Mouse (Mus musculus) hindbrain, embryonic 12.5 days (tissue): ENCODE data around the gene Tmod2. TPM values are rescaled to one million over a fixed set of nuclear protein-coding genes. Genes with fewer than 3 reads are reported as not detected.
"Not testable (repeated sequence)": the region's sequence is repeated elsewhere in the genome, so short reads cannot be mapped to it uniquely, and the experiment has no call there.

Source experiments
- ATAC-seq: fragments of 200-750 bp; cut with Nextera tagmentation; 2 replicates; pipeline ENCODE4 v1.8.0; 2017; ENCODE audit warnings: moderate TSS enrichment; ENCODE audit not compliant: low FRiP score
- H3K27ac ChIP-seq: fragments of 300-500 bp; sonication (generic); 2 replicates; pipeline ENCODE4 v1.5.1; 2016; ENCODE audit warnings: mild to moderate bottlenecking
- H3K27me3 ChIP-seq: fragments of 300-500 bp; sonication (generic); 2 replicates; pipeline ENCODE4 v1.6.1; 2016; ENCODE audit warnings: mild to moderate bottlenecking
- H3K36me3 ChIP-seq: fragments of 300-500 bp; sonication (generic); 2 replicates; pipeline ENCODE4 v1.6.1; 2016; ENCODE audit warnings: mild to moderate bottlenecking
- H3K4me1 ChIP-seq: fragments of 300-500 bp; sonication (generic); 2 replicates; pipeline ENCODE4 v1.6.1; 2016
- H3K4me2 ChIP-seq: fragments of 300-500 bp; sonication (generic); replicated peaks from 2 replicates; pipeline ENCODE4 v1.6.1; 2016; ENCODE audit warnings: mild to moderate bottlenecking
- H3K4me3 ChIP-seq: fragments of 300-500 bp; sonication (generic); 2 replicates; pipeline ENCODE4 v1.5.1; 2016; ENCODE audit warnings: mild to moderate bottlenecking
- H3K9ac ChIP-seq: fragments of 300-500 bp; sonication (generic); 2 replicates; pipeline ENCODE4 v1.6.1; 2016; ENCODE audit warnings: mild to moderate bottlenecking, moderate library complexity
- H3K9me3 ChIP-seq: fragments of 300-500 bp; sonication (generic); replicated peaks from 2 replicates; pipeline ENCODE4 v1.6.1; 2016; ENCODE audit warnings: mild to moderate bottlenecking
- WGBS: fragments of 180-500 bp; shearing (Covaris S2); methylation state at CpG from one replicate; pipeline ENCODE4 v1.1.7; 2016; 5-methylcytosine and 5-hydroxymethylcytosine counted together
- polyA plus RNA-seq: library from polyadenylated mRNA; unstranded; fragments of >200 nt; fragmentation: Nextera tagmentation; extraction: Ambion mirVana; gene quantifications from 2 replicates; pipeline ENCODE4 v1.2.1, GENCODE M21; 2016

The Tmod2 gene
- 110 and 112 TPM in 2 replicates for polyA plus RNA-seq

GRCm38 (mm10) chr9:75610571-75611493, at the start of gene Tmod2:
TSS of gene Tmod2 (minus strand) at chr9:75611325.
- H3K27me3 ChIP-seq: no peaks in the 10 kb centered on the region
- ATAC-seq: peak; percentile 90
- WGBS: under 1% methylated on average over 74 of the region's 74 CpGs

GRCm38 (mm10) chr9:75660917-75661316, 49.8 kb upstream of the Tmod2 start:
- ATAC-seq: no peak
- Histone ChIP-seq H3K9me3 (no peaks in the 10 kb centered on the region), H3K9ac (no peak overlapping the region), H3K4me3 (no peak overlapping the region), H3K4me1 (no peaks in the 10 kb centered on the region), H3K27ac (no peak overlapping the region), H3K36me3 (peaks cover 59% of the 10 kb centered on the region), H3K27me3 (no peaks in the 10 kb centered on the region), H3K4me2 (no peak overlapping the region)
- WGBS: 94% methylated on average over 8 of the region's 8 CpGs

More at GRCm38 (mm10) chr9:75610571-75611493, at the start of gene Tmod2:
- Histone ChIP-seq H3K27ac (peak within 1 kb of the TSS; percentile 91), H3K9ac (peak within 1 kb of the TSS; percentile 78), H3K4me2 (peak within 1 kb of the TSS; percentile 59), H3K4me1 (peaks cover 5% of the 10 kb centered on the region; the same call in 1 of the 2 replicates), H3K9me3 (no peaks in the 10 kb centered on the region), H3K36me3 (no peaks in the 10 kb centered on the region), H3K4me3 (peak within 1 kb of the TSS; percentile 80)

GRCm38 (mm10) chr9:75656456-75656855, 45.3 kb upstream of the Tmod2 start:
- WGBS: 77% methylated on average over 3 of the region's 3 CpGs
- not testable (repeated sequence) for H3K9me3 ChIP-seq, H3K9ac ChIP-seq, H3K27me3 ChIP-seq, H3K4me3 ChIP-seq, H3K27ac ChIP-seq, H3K4me1 ChIP-seq, ATAC-seq, H3K4me2 ChIP-seq
- peaks cover 58% of the 10 kb centered on the region for H3K36me3 ChIP-seq

DNA sequence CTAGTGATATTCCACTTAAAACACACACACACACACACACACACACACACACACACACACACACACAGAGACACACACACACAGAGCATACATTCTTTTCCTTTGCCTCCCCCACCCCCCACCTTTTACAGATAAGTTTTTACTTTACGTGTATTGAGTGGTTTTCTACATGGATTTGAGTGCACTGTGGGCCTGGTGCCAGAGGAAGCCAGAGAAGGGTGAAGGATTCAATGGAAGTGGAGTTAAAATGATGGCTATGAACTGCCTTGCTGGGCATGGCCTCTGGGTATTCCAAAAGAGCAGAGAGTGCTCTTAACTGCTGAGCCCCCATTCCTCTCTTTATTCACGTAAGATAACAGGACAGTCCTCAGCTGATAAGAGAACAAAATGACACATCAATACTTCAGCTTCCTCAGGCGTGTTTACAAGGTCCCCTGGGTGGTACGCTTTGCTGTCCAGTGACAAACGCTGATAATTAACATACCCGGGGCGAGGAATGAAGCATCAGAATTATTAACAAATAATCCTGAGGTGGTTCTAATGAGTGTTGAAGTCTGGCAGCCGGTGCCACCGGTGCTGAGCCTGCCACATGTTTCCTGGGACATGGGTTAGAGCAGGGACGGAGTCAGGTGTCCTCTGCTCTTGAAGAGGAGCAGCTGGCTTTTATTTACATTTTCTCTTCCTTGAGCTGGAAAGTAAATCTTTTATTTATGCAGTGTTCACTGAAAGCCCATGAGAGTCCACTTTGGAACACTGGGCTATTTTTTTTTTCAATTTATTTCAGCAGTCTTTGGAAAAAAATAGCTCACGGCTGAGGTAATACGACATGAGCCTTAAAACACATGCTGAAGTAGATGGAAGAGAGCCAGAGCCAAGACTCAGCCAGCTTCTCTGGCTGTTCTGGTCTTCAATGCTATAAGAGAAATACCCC, 43.1 kb upstream of the Tmod2 start:
- Histone ChIP-seq H3K36me3 (peaks cover 55% of the 10 kb centered on the region), H3K9me3 (no peaks in the 10 kb centered on the region), H3K27ac (no peak overlapping the region), H3K27me3 (no peaks in the 10 kb centered on the region), H3K4me1 (peaks cover 8% of the 10 kb centered on the region), H3K4me2 (no peak overlapping the region), H3K4me3 (no peak overlapping the region), H3K9ac (no peak overlapping the region)
- 59% methylated on average over 12 of the region's 12 CpGs for WGBS
- peak; percentile 52 for ATAC-seq

GRCm38 (mm10) chr9:75645405-75645804, 34.3 kb upstream of the Tmod2 start:
- no peak for ATAC-seq
- H3K4me3 ChIP-seq: no peak overlapping the region
- peaks cover 60% of the 10 kb centered on the region for H3K36me3 ChIP-seq

DNA sequence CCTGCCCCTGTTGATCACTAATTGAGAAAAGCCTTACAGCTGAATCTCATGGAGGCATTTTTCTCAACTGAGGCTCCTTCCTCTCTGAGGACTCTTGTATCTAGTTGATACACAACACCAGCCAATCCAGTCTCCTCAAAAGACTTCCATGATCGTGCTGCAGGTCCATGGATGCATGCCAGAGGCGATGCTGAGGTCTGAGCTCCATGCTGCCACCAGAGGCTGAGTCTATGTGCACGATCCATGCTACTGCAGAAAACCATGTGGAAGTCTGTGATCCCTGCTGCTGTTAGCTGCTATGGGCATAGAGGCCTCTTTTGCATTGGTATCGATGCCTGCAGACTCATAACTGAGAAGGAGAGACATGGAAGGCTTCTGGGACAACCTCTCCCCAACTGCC, 23.1 kb upstream of the Tmod2 start:
- Histone ChIP-seq H3K4me3 (no peak overlapping the region), H3K36me3 (peaks cover 5% of the 10 kb centered on the region; the same call in 1 of the 2 replicates), H3K9me3 (no peaks in the 10 kb centered on the region), H3K4me1 (no peaks in the 10 kb centered on the region), H3K27me3 (no peaks in the 10 kb centered on the region), H3K4me2 (no peak overlapping the region), H3K9ac (no peak overlapping the region), H3K27ac (no peak overlapping the region)
- no peak for ATAC-seq
- WGBS: 87% methylated on average over 4 of the region's 4 CpGs

More at GRCm38 (mm10) chr9:75645405-75645804, 34.3 kb upstream of the Tmod2 start:
- no peak overlapping the region for H3K27ac ChIP-seq
- H3K4me1 ChIP-seq: no peaks in the 10 kb centered on the region
- WGBS: 62% methylated on average over 3 of the region's 3 CpGs
- no peak overlapping the region for H3K4me2 ChIP-seq
- no peaks in the 10 kb centered on the region for H3K9me3 ChIP-seq
- no peaks in the 10 kb centered on the region for H3K27me3 ChIP-seq
- no peak overlapping the region for H3K9ac ChIP-seq

DNA sequence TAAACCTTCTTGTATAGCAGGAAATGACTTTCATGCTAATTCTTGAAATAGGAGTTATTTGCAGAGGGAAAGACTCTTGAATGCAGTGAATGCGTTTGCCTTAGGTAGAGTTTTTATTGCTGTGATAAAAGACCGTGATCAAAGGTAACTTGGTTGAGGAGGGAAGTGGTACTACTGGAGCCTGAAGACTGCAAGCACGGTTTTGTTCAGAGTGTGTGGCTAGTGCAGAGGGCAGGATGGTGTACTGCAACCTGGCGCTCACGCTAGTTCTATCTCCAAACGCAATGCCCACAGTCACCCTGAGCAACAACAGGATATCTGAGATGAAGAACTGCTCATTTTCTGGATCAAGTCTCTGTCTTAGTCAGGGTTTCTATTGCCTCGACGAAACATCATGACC, 22.5 kb upstream of the Tmod2 start:
- Histone ChIP-seq H3K27ac (no peak overlapping the region), H3K9ac (no peak overlapping the region), H3K27me3 (no peaks in the 10 kb centered on the region), H3K4me1 (no peaks in the 10 kb centered on the region), H3K4me3 (no peak overlapping the region), H3K9me3 (no peaks in the 10 kb centered on the region), H3K4me2 (no peak overlapping the region), H3K36me3 (peaks cover 5% of the 10 kb centered on the region; the same call in 1 of the 2 replicates)
- no peak for ATAC-seq
- 94% methylated on average over 8 of the region's 8 CpGs for WGBS

GRCm38 (mm10) chr9:75632902-75633301, 21.8 kb upstream of the Tmod2 start:
- Histone ChIP-seq H3K4me1 (no peaks in the 10 kb centered on the region), H3K4me3 (no peak overlapping the region), H3K27me3 (no peaks in the 10 kb centered on the region), H3K4me2 (no peak overlapping the region), H3K9ac (no peak overlapping the region), H3K9me3 (no peaks in the 10 kb centered on the region), H3K36me3 (peaks cover 3% of the 10 kb centered on the region; the same call in 1 of the 2 replicates), H3K27ac (no peak overlapping the region)
- ATAC-seq: no peak
- 38% methylated on average over 1 of the region's 1 CpGs for WGBS

DNA sequence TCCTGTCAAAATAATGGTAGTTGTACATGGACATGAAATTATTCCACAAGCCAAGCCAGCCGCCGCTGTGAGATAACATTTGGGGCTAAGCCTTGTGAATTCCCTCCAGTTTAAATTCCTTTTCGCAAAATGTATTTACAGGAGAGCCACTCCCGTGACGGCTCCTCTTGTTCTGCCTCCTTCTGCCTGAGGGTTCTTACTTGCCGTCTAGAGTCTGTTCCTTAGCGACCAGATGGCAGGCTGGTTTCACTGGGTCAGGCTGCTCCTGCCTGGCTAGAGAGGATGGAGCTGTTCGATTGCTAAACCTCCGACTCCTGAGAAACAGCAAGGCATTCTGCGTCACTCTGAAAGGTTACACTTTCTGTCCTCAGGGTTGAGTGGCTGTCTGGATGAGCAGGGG, 21.0 kb upstream of the Tmod2 start:
- Histone ChIP-seq H3K9ac (no peak overlapping the region), H3K36me3 (peaks cover 3% of the 10 kb centered on the region; the same call in 1 of the 2 replicates), H3K4me2 (no peak overlapping the region), H3K9me3 (no peaks in the 10 kb centered on the region), H3K27ac (peak overlapping the region; percentile 35; the same call in 1 of the 2 replicates), H3K27me3 (no peaks in the 10 kb centered on the region), H3K4me3 (no peak overlapping the region), H3K4me1 (no peaks in the 10 kb centered on the region)
- ATAC-seq: no peak
- WGBS: 54% methylated on average over 10 of the region's 10 CpGs

DNA sequence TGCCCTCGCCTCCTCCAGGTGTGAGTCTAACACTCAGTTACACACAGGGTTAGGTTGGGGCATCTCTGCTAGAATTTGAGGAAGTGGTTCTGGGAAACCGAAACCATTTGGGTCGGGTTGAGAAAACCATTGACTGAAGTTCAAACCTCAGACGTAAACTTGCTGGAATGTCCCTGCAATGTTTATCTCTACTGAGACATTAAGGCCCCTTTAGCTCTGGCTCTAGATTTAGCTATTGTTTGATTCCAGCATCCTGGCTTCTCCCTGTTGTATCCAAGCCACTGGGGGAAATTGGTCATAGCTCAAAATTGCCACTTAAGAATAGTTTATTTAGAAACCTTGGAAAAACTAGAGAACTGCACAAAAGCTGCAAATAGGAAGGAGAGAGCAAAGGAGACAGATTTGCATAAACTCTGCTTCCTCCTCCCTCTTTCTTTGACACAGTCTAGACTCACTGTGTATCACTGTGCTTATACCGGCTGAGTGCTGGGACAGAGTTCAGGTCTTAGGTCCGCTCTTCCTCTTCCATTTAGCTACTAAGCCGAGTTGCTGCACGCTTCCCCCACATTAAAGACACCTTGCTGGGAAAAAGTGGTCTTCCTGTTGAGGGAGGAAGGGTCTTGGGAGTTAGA, 19.8 kb upstream of the Tmod2 start:
- ATAC-seq: no peak
- Histone ChIP-seq H3K9me3 (no peaks in the 10 kb centered on the region), H3K4me1 (peaks cover 3% of the 10 kb centered on the region), H3K4me3 (no peak overlapping the region), H3K36me3 (peaks cover 3% of the 10 kb centered on the region; the same call in 1 of the 2 replicates), H3K27ac (no peak overlapping the region), H3K27me3 (no peaks in the 10 kb centered on the region), H3K9ac (no peak overlapping the region), H3K4me2 (no peak overlapping the region)
- WGBS: 86% methylated on average over 8 of the region's 8 CpGs

DNA sequence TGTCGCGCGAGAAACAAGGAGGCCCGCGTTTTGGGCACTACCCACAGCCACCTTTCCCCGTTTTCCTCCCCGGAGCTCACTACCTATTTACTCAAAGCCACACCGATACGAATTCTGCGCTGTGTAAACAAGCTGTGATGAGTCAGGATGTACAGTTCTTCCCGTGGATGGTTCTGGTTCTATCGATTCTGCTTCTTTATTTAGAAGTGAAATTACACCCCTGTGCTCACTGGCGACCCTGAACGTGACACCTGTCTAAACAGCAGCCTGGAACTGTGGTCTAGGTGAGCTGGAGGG, 15.1 kb upstream of the Tmod2 start:
- H3K27ac ChIP-seq: peak overlapping the region; percentile 93
- peak overlapping the region; percentile 90 for H3K9ac ChIP-seq
- peaks cover 3% of the 10 kb centered on the region for H3K4me1 ChIP-seq
- H3K4me3 ChIP-seq: peak overlapping the region; percentile 76
- H3K4me2 ChIP-seq: peak overlapping the region; percentile 80
- no peaks in the 10 kb centered on the region for H3K27me3 ChIP-seq
- H3K36me3 ChIP-seq: no peaks in the 10 kb centered on the region
- H3K9me3 ChIP-seq: no peaks in the 10 kb centered on the region
- no peak; the same call in 1 of the 2 replicates for ATAC-seq
- 3% methylated on average over 14 of the region's 14 CpGs for WGBS
